ENCODE assay signal across 8 mouse cellular contexts in genomic region chr9:123479196-123479669, GRCm38 (mm10). TPM values are rescaled to one million over a fixed set of nuclear protein-coding genes. Genes with fewer than 3 reads are reported as not detected.
DNase-seq lines count a peak whose midpoint lies in the region; ATAC-seq and TF ChIP-seq lines count a peak whose summit lies in the region.

No protein-coding gene starts in this region.

- peak overlapping the region; percentile 74 to 92 for H3K4me3 ChIP-seq in MEL (ENCODE audit: control insufficient read depth in 1 of 2, insufficient read depth in 1 of 2, low read depth in 2 of 2, low read length in 2 of 2)
- H3K4me3 ChIP-seq in forebrain, embryonic 15.5 days, result peak overlapping the region; percentile 75
- H3K4me3 ChIP-seq in midbrain, embryonic 11.5 days (ENCODE audit: low read depth, low read length), result peak overlapping the region; percentile 65

- no peaks in the 10 kb centered on the region for H3K9me3 ChIP-seq in MEL (replicated peaks; ENCODE audit: insufficient read depth, low read length)
- H3K9me3 ChIP-seq in forebrain, embryonic 15.5 days, result no peaks in the 10 kb centered on the region
- H3K9me3 ChIP-seq in midbrain, embryonic 11.5 days (ENCODE audit: control insufficient read depth, low read length), result no peaks in the 10 kb centered on the region

- no peak for TF ChIP-seq EP300 in MEL (IDR thresholded peaks at IDR 0.05; ENCODE audit: low read depth in 1 of 2, low read length in 2 of 2)

- peak overlapping the region; percentile 66 for H3K27ac ChIP-seq in MEL (ENCODE audit: control insufficient read depth, low read depth, low read length)
- H3K27ac ChIP-seq in forebrain, embryonic 15.5 days (replicated peaks), result 0 out of 2 replicates have a peak overlapping the region, but pooled peaks have one; percentile 21
- H3K27ac ChIP-seq in midbrain, embryonic 11.5 days (ENCODE audit: low read depth, low read length), result 0 out of 2 replicates have a peak overlapping the region, but pooled peaks have one; percentile 44

- WGBS in forebrain, embryonic 15.5 days, result 14% methylated on average over 17 of the region's 17 CpGs
- WGBS in midbrain, embryonic 11.5 days, result 25% methylated on average over 17 of the region's 17 CpGs

- no peak for TF ChIP-seq POLR2A in MEL (IDR thresholded peaks at IDR 0.05; ENCODE audit: control insufficient read depth in 1 of 2, insufficient read depth in 1 of 2, low read depth in 1 of 2, low read length in 2 of 2, poor library complexity in 1 of 2)

- H3K27me3 ChIP-seq in MEL (ENCODE audit: control insufficient read depth in 1 of 2, insufficient read depth in 2 of 2, low read length in 2 of 2), result no peaks in the 10 kb centered on the region
- H3K27me3 ChIP-seq in forebrain, embryonic 15.5 days, result no peaks in the 10 kb centered on the region
- no peaks in the 10 kb centered on the region for H3K27me3 ChIP-seq in midbrain, embryonic 11.5 days (ENCODE audit: control insufficient read depth, insufficient read depth, low read length)

- peak overlapping the region; percentile 61 for H3K4me2 ChIP-seq in forebrain, embryonic 15.5 days (replicated peaks)
- H3K4me2 ChIP-seq in midbrain, embryonic 11.5 days, result peak overlapping the region; percentile 87

- H3K36me3 ChIP-seq in MEL (ENCODE audit: control insufficient read depth in 1 of 2, insufficient read depth in 2 of 2, low read length in 2 of 2), result peaks cover 0 to 37% of the 10 kb centered on the region in 2 experiments; a peak in 2 of 4 replicates
- no peaks in the 10 kb centered on the region for H3K36me3 ChIP-seq in forebrain, embryonic 15.5 days
- peaks cover 2% of the 10 kb centered on the region; the same call in 1 of the 2 replicates for H3K36me3 ChIP-seq in midbrain, embryonic 11.5 days (ENCODE audit: control insufficient read depth, insufficient read depth, low read length)

- TF ChIP-seq CTCF in MEL (IDR thresholded peaks at IDR 0.05 in 2 of 3, conservative IDR thresholded peaks at IDR 0.05 in 1 of 3; ENCODE audit: control insufficient read depth in 1 of 3, insufficient read depth in 1 of 3, low read depth in 2 of 3, low read length in 3 of 3, poor library complexity in 1 of 3, severe bottlenecking in 1 of 3), result no peak

- TF ChIP-seq RAD21 in MEL (IDR thresholded peaks at IDR 0.05; ENCODE audit: low read depth, low read length), result no peak

- H3K9ac ChIP-seq in MEL (ENCODE audit: control insufficient read depth, low read depth, low read length, poor library complexity, severe bottlenecking), result peak overlapping the region; percentile 99
- H3K9ac ChIP-seq in forebrain, embryonic 15.5 days (replicated peaks), result peak overlapping the region; percentile 59
- H3K9ac ChIP-seq in midbrain, embryonic 11.5 days (ENCODE audit: low read length), result peak overlapping the region; percentile 85

- H3K79me2 ChIP-seq in MEL (ENCODE audit: control insufficient read depth, insufficient read depth, low read length, poor library complexity), result peaks cover 54% of the 10 kb centered on the region

- peak; percentile 27; the same call in 1 of the 2 replicates for ATAC-seq in forebrain, embryonic 15.5 days (replicated peaks)
- peak; percentile 18; the same call in 1 of the 2 replicates for ATAC-seq in midbrain, embryonic 11.5 days (ENCODE audit: low FRiP score)

- DNase-seq in adrenal gland, adult 8-10 months, result peak; percentile 21
- no peak for DNase-seq in adrenal gland, postnatal 4 days (ENCODE audit: low spot score in 2 of 2)
- peak; percentile 59 for DNase-seq in MEL (ENCODE audit: low read depth, low spot score)
- peak; percentile 47 for DNase-seq in kidney, postnatal 10 days
- DNase-seq in midbrain, embryonic 11.5 days (ENCODE audit: low spot score, missing footprints), result peak; percentile 93
- DNase-seq in testis, postnatal 14 days (ENCODE audit: low spot score), result peak; percentile 28
- no peak for DNase-seq in gastrocnemius, adult 18-20 months (ENCODE audit: low spot score)

- peaks cover 11 to 38% of the 10 kb centered on the region in 2 experiments for H3K4me1 ChIP-seq in MEL (ENCODE audit: control insufficient read depth in 1 of 2, insufficient read depth in 2 of 2, low read length in 2 of 2)
- peaks cover 29% of the 10 kb centered on the region for H3K4me1 ChIP-seq in forebrain, embryonic 15.5 days
- H3K4me1 ChIP-seq in midbrain, embryonic 11.5 days (ENCODE audit: control insufficient read depth, insufficient read depth, low read length), result peaks cover 27% of the 10 kb centered on the region

TF ChIP-seq in MEL, 35 proteins besides CTCF, POLR2A, EP300 and RAD21:
- TF ChIP-seq E2F4 (IDR thresholded peaks at IDR 0.05; ENCODE audit: borderline replicate concordance, low read depth, low read length) (no peak), MXI1 (IDR thresholded peaks at IDR 0.05; ENCODE audit: low read depth, low read length) (no peak; the same call in 1 of the 2 replicates), NRF1 (IDR thresholded peaks at IDR 0.05; ENCODE audit: insufficient read depth, low read depth, low read length, poor library complexity, severe bottlenecking) (peak; percentile 24; the same call in 1 of the 2 replicates), NELFE (IDR thresholded peaks at IDR 0.05; ENCODE audit: low read depth, low read length) (0 out of 2 replicates have a peak, but pooled peaks have one; percentile 1), TAL1 (IDR thresholded peaks at IDR 0.05; ENCODE audit: low read length) (no peak), ELF1 (IDR thresholded peaks at IDR 0.05; ENCODE audit: low read depth, low read length) (0 out of 2 replicates have a peak, but pooled peaks have one; percentile 1)

RNA-seq across cellular contexts. Expression of gene Limd1, which starts 0.7 kb away (rescaled TPM):
- 10 to 100 TPM; 31.3 to 33.8 (median 31.9) TPM for total RNA-seq in adrenal gland, adult 8-10 months (2022)
- total RNA-seq in adrenal gland, postnatal 4 days (2021), result 10 to 100 TPM; 41.7 to 47.3 TPM
- 32.0 and 37.5 TPM in 2 replicates for total RNA-seq in MEL (2012; rRNA removed)
- 10 to 100 TPM in 1 of 2 experiments, not detected in 1; 32.6 TPM for polyA plus RNA-seq in MEL (2012; ENCODE audit: insufficient read depth in 1 of 2, insufficient read length in 2 of 2, low read depth in 1 of 2, low replicate concordance in 2 of 2, missing spikeins in 1 of 2)
- polyA plus RNA-seq in forebrain, embryonic 15.5 days (2015; fragmentation: Nextera tagmentation; extraction: Ambion mirVana), result 18.0 and 19.8 TPM in 2 replicates
- polyA plus RNA-seq in midbrain, embryonic 11.5 days (2014; fragmentation: Nextera tagmentation; extraction: Ambion mirVana), result 43.3 and 46.4 TPM in 2 replicates
- 10 to 100 TPM; 31.3 to 37.1 TPM for total RNA-seq in gastrocnemius, adult 18-20 months (2021)

RNA-seq across cellular contexts. Expression of gene Sacm1l, which starts 50.3 kb away (rescaled TPM):
- 100 to 1,000 TPM in 1 of 4 experiments, 10 to 100 TPM in 3; 80.8 to 101 (median 85.6) TPM for total RNA-seq in adrenal gland, adult 8-10 months (2022)
- 10 to 100 TPM; 47.0 to 59.8 TPM for total RNA-seq in adrenal gland, postnatal 4 days (2021)
- 20.5 and 20.8 TPM in 2 replicates for total RNA-seq in MEL (2012; rRNA removed)
- polyA plus RNA-seq in MEL (2012; ENCODE audit: insufficient read depth in 1 of 2, insufficient read length in 2 of 2, low read depth in 1 of 2, low replicate concordance in 2 of 2, missing spikeins in 1 of 2), result 10 to 100 TPM in 1 of 2 experiments, not detected in 1; 21.7 TPM
- 48.5 and 51.8 TPM in 2 replicates for polyA plus RNA-seq in forebrain, embryonic 15.5 days (2015; fragmentation: Nextera tagmentation; extraction: Ambion mirVana)
- polyA plus RNA-seq in midbrain, embryonic 11.5 days (2014; fragmentation: Nextera tagmentation; extraction: Ambion mirVana), result 53.9 and 63.3 TPM in 2 replicates
- 10 to 100 TPM; 18.2 to 22.7 TPM for total RNA-seq in gastrocnemius, adult 18-20 months (2021)

Comparison
In these comparisons a context has a peak if more than half of its experiments do, and no peak if none do; other contexts are left out.
1. DNase-seq: peak in adrenal gland, adult 8-10 months (single experiment), MEL (single experiment), kidney, postnatal 10 days (single experiment), midbrain, embryonic 11.5 days (single experiment) and testis, postnatal 14 days (single experiment); none in adrenal gland, postnatal 4 days (0 of 2) and gastrocnemius, adult 18-20 months (single experiment).
2. Peak in every context shown above with its lines, with median percentiles within 50 percentile points of each other: H3K27ac ChIP-seq, H3K4me3 ChIP-seq and H3K9ac ChIP-seq.